Mouse (Mus musculus): Measurements from ENCODE around the gene Tiam1. TPM values are rescaled to one million over a fixed set of nuclear protein-coding genes. Genes with fewer than 3 reads are reported as not detected.

Tiam1 gene
- polyA plus RNA-seq, 1 experiment from 2014 or later: 45.9 TPM

DNA sequence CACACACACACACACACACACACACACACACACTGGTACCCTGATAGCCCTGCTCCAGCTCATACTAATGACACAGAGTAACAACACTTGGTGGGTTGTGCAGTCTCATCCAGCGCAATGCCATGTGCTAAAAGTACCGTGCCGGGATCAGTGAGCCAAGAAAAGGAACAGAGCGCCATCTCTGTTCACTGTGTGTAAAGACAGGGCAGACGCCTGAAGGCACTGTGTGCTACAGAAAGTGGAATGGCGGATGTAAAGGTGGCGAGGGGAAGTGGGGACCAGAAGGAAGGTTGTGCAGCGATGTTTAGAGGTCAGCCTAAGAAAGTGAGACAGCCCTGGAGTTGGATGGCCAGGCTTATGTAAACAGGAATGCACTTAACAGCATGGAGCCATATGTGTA, 221.1 kb downstream of the Tiam1 start:
- Histone ChIP-seq H3K36me3 (no peaks in the 10 kb centered on the region), H3K27ac (no peak overlapping the region), H3K9me3 (no peaks in the 10 kb centered on the region), H3K4me3 (no peak overlapping the region), H3K4me2 (no peak overlapping the region), H3K4me1 (peaks cover 41% of the 10 kb centered on the region), H3K9ac (no peak overlapping the region), H3K27me3 (no peaks in the 10 kb centered on the region)
- 89% methylated on average over 8 of the region's 8 CpGs for WGBS
- no peak for ATAC-seq (ENCODE audit: insufficient number of reproducible peaks, insufficient read depth, low FRiP score, low TSS enrichment, low read depth)

DNA sequence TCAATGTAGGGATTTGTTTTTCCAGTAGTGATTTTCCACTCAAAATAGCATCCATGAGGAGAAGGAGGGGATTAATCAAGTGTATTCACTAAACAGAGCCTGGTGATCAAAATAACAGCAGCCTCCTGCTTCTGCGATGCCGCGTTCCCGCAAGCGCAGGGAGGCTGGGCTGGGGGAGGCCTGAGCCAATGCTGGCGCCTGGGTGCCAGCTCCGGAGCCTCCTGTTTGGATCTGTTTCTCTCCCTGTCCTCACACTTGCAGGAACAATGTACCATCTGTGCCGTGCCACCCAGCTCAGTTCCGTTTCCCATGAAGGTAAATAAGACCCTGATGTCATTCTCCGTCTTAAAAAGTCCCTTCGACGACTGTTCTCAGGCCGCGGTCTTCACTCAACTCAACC, 222.2 kb downstream of the Tiam1 start:
- H3K36me3 ChIP-seq: no peaks in the 10 kb centered on the region
- no peaks in the 10 kb centered on the region for H3K9me3 ChIP-seq
- WGBS: 81% methylated on average over 14 of the region's 14 CpGs
- no peak overlapping the region; the same call in 1 of the 2 replicates for H3K27ac ChIP-seq
- H3K27me3 ChIP-seq: no peaks in the 10 kb centered on the region
- H3K4me2 ChIP-seq: no peak overlapping the region
- H3K9ac ChIP-seq: no peak overlapping the region
- peaks cover 49% of the 10 kb centered on the region for H3K4me1 ChIP-seq
- no peak overlapping the region for H3K4me3 ChIP-seq
- no peak for ATAC-seq (ENCODE audit: insufficient number of reproducible peaks, insufficient read depth, low FRiP score, low TSS enrichment, low read depth)

DNA sequence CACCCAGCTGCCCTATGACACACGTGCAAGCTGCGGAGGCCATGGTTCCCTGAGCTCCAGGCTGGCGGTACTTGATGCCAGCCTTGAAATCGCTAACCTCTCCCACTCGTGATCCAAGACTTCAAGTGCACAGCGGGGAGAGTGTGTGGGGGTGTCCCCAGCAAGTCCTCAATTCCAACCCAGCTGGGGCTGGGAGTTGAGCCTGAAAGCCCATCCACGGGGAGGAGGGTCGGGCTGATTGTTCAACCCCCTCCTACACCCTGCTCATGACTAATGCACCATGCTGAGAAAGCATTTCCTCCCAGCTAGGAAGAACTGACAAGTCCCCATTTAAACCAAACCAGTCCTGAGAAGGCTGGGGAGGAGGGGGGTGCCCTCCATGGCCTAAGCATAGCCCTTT, 223.2 kb downstream of the Tiam1 start:
- Histone ChIP-seq H3K36me3 (no peaks in the 10 kb centered on the region), H3K9ac (no peak overlapping the region), H3K4me3 (no peak overlapping the region), H3K27ac (no peak overlapping the region), H3K4me2 (no peak overlapping the region), H3K27me3 (no peaks in the 10 kb centered on the region), H3K9me3 (no peaks in the 10 kb centered on the region), H3K4me1 (peaks cover 50% of the 10 kb centered on the region)
- ATAC-seq (ENCODE audit: insufficient number of reproducible peaks, insufficient read depth, low FRiP score, low TSS enrichment, low read depth): no peak
- 77% methylated on average over 8 of the region's 8 CpGs for WGBS

DNA sequence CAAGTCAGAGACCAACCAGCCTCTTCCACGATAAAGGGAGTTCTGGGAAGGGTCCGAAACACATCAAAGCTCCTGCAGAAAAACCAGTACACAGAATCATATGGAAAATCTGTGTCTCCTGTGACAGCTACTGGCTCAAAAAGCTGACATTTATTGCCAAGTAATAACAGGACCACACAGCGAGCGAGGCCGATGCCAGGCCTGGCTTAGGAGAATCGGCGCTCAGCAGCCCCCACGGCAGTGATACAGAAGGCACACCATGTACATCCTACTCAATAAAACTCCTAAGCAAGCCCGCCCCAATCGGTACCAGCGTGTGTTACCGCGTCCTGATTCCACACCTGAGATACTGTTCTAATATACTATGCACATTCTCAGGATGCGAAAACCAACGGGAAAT, 226.2 kb downstream of the Tiam1 start:
- H3K4me2 ChIP-seq: no peak overlapping the region
- 84% methylated on average over 15 of the region's 15 CpGs for WGBS

DNA sequence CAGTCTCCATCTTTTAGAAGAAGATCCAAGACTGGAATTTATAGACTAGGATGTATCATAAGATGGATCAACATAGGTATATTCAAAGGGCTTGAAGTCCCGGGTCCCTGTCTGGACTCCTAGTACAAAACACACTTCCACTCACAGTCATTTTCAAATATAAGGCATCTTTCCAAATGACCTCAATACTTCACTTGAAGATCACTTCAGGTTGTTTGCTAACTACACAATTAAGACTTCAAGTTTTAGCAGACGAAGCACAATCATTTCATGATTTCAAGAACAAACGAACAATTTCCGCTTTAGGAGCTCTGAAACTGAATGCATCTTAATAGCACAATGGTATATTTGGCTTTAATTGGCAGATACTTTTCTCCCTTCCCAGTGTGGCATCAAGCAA, 228.6 kb downstream of the Tiam1 start:
- H3K9ac ChIP-seq: no peak overlapping the region
- H3K4me2 ChIP-seq: no peak overlapping the region
- H3K4me3 ChIP-seq: no peak overlapping the region
- H3K4me1 ChIP-seq: peaks cover 47% of the 10 kb centered on the region
- no peak overlapping the region for H3K27ac ChIP-seq
- H3K36me3 ChIP-seq: no peaks in the 10 kb centered on the region
- no peaks in the 10 kb centered on the region for H3K9me3 ChIP-seq
- WGBS: 96% methylated on average over 4 of the region's 4 CpGs
- ATAC-seq (ENCODE audit: insufficient number of reproducible peaks, insufficient read depth, low FRiP score, low TSS enrichment, low read depth): no peak
- H3K27me3 ChIP-seq: no peaks in the 10 kb centered on the region

More for the DNA sequence above, 226.2 kb downstream of the Tiam1 start:
- no peak for ATAC-seq (ENCODE audit: insufficient number of reproducible peaks, insufficient read depth, low FRiP score, low TSS enrichment, low read depth)
- peaks cover 56% of the 10 kb centered on the region for H3K4me1 ChIP-seq
- H3K9me3 ChIP-seq: no peaks in the 10 kb centered on the region
- H3K27me3 ChIP-seq: no peaks in the 10 kb centered on the region
- no peak overlapping the region for H3K4me3 ChIP-seq
- no peak overlapping the region for H3K9ac ChIP-seq
- no peak overlapping the region for H3K27ac ChIP-seq
- H3K36me3 ChIP-seq: no peaks in the 10 kb centered on the region

DNA sequence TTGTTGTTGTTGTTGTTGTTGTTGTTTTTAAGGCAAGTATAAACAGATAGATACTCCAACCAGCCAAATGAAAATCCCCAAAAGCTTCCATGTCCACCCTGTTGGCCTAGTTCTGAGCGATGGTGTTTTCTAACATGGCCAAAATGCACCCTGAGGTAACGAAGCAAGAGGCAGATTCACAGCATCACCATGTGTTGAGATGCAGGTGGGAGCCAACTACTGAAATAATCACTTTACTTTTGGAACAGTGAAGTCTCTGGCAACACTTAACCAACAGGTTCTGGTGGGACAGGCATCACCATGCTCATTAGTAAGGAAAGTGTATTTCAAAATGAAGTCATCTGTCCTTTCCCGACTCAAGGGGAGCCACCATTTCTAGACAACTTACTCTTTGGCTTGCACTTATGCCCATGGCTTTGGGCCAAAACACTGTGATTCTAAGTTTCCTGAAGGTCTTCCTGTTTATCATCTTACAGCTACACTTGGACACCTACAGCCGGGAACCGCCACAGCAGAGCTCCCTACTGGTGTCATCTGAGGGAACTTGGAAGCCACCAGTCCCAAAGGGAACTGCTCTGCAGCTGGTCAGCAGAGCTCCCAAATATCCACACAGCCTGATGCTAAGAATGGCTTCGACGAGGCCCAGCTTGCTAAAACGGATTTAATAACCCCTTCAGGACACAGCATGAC, 230.7 kb downstream of the Tiam1 start:
- H3K27me3 ChIP-seq: no peaks in the 10 kb centered on the region
- no peak overlapping the region for H3K27ac ChIP-seq
- no peak for ATAC-seq (ENCODE audit: insufficient number of reproducible peaks, insufficient read depth, low FRiP score, low TSS enrichment, low read depth)
- H3K9me3 ChIP-seq: no peaks in the 10 kb centered on the region
- no peak overlapping the region for H3K4me2 ChIP-seq
- H3K4me3 ChIP-seq: no peak overlapping the region
- 70% methylated on average over 8 of the region's 8 CpGs for whole genome bisulfite sequencing
- no peak overlapping the region for H3K9ac ChIP-seq
- H3K4me1 ChIP-seq: peaks cover 55% of the 10 kb centered on the region
- no peaks in the 10 kb centered on the region for H3K36me3 ChIP-seq

DNA sequence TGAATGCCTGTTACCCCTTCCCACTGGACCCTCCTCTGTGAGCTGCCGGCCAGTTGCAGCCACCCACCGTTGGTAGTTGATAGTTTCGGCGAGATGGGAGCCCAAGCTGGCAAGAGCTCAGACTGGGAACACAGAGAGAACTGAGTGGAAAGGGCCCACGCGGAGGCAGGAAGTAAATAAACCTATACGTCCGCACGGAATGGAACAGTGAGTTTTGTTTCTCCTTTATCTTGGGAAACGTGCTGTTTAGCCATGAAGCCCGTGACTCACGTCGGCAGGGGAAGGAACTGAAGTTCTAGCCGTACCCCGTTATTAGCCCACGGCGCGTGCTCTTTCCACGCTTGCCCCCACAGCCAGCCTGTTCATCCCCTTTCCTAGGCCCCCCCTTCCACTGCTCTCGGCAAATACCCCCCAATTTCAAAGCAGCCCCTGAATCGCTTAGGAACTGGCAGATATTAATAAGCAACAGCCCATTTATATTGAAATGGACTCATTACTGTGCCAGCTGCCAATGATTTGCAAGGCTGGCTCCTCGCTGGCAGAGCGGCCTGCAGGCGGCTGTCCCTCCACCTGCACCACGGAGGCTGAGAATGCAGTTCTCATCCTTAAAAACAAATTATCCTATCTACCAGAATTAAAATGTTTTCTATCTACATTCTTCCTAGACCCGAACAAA, 234.0 kb downstream of the Tiam1 start:
- H3K27me3 ChIP-seq: no peaks in the 10 kb centered on the region
- no peak overlapping the region for H3K27ac ChIP-seq
- peak overlapping the region; percentile 26 for H3K4me2 ChIP-seq
- H3K9ac ChIP-seq: no peak overlapping the region
- H3K4me1 ChIP-seq: peaks cover 50% of the 10 kb centered on the region
- H3K36me3 ChIP-seq: no peaks in the 10 kb centered on the region
- no peaks in the 10 kb centered on the region for H3K9me3 ChIP-seq
- H3K4me3 ChIP-seq: no peak overlapping the region
- no peak for ATAC-seq (ENCODE audit: insufficient number of reproducible peaks, insufficient read depth, low FRiP score, low TSS enrichment, low read depth)
- WGBS: 58% methylated on average over 26 of the region's 26 CpGs

DNA sequence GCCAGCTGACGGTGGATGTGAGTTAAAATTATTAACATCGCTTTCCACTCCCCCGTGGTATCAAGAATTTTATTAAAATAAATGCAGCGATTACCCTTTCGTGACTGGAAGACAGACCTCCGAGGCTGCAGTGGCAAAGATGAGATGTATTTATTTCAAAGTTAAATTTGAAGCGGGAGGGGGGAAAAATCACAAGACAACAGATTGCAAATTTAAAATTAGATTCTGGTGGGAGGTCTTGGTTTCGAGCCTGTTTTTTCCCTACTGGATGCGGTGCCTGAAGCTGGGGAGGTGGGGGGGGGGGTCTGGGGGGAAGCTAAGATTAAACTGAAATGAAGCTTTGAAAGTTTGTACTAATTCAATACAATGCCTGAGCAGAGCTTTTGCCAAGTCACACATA, 235.9 kb downstream of the Tiam1 start:
- H3K4me1 ChIP-seq: peaks cover 36% of the 10 kb centered on the region
- no peaks in the 10 kb centered on the region for H3K36me3 ChIP-seq
- WGBS: 50% methylated on average over 9 of the region's 9 CpGs
- H3K4me3 ChIP-seq: no peak overlapping the region
- H3K9ac ChIP-seq: no peak overlapping the region
- ATAC-seq (ENCODE audit: insufficient number of reproducible peaks, insufficient read depth, low FRiP score, low TSS enrichment, low read depth): no peak
- H3K4me2 ChIP-seq: no peak overlapping the region
- H3K9me3 ChIP-seq: no peaks in the 10 kb centered on the region
- no peak overlapping the region; the same call in 1 of the 2 replicates for H3K27ac ChIP-seq
- no peaks in the 10 kb centered on the region for H3K27me3 ChIP-seq

DNA sequence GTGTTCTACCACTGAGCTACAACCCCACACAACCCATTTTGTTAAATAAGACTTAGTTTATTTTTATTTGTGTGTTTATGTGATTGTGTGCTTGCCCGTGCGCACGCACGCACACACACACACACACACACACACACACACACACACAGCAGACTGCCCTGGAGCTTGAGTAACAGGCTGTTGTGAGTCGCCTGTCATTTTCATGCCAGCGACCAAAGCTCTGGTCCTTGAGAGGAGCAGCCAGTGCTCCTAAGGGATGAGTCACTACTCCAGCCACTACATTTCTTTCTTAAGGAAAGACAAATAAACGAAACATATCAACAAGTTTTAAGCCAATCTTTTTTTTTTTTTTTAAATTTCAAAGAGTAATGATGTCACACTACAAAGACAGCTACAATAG, 236.7 kb downstream of the Tiam1 start:
- Histone ChIP-seq H3K27me3 (no peaks in the 10 kb centered on the region), H3K9ac (no peak overlapping the region), H3K27ac (no peak overlapping the region; the same call in 1 of the 2 replicates), H3K4me1 (peaks cover 31% of the 10 kb centered on the region), H3K36me3 (no peaks in the 10 kb centered on the region), H3K4me3 (no peak overlapping the region), H3K9me3 (no peaks in the 10 kb centered on the region), H3K4me2 (no peak overlapping the region)
- no peak for ATAC-seq (ENCODE audit: insufficient number of reproducible peaks, insufficient read depth, low FRiP score, low TSS enrichment, low read depth)
- 82% methylated on average over 7 of the region's 7 CpGs for WGBS

DNA sequence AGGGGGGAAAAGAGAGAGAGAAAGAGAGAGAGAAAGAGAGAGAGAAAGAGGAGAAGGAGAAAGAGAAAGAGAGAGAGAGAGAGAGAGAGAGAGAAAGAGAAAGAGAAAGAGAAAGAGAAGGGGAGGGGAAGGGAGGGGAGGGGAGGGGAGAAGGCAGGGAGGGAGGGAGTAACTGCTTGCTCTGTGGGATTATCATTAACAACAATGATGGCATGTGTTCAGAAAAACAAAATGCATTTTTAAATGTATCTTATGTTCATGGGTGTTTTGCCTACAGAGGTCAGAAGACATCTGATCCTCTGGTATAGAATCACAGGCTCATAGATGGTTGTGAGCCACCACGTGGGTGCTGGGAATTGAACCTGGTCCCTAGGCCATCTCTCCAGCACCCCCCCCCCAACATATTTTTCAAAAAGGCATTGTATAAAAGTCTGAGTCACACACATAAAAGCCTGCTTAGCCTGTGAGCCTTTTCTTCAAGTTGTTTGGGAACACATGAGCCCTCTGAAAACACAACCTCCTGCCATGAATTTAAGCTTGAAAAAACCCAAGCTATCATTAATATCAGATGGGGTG, 237.8 kb downstream of the Tiam1 start:
- 77% methylated on average over 1 of the region's 1 CpGs for WGBS
- Histone ChIP-seq H3K4me3 (no peak overlapping the region), H3K4me2 (no peak overlapping the region), H3K9me3 (no peaks in the 10 kb centered on the region), H3K9ac (no peak overlapping the region), H3K27ac (no peak overlapping the region), H3K36me3 (no peaks in the 10 kb centered on the region), H3K27me3 (no peaks in the 10 kb centered on the region), H3K4me1 (peaks cover 28% of the 10 kb centered on the region)
- no peak for ATAC-seq (ENCODE audit: insufficient number of reproducible peaks, insufficient read depth, low FRiP score, low TSS enrichment, low read depth)

DNA sequence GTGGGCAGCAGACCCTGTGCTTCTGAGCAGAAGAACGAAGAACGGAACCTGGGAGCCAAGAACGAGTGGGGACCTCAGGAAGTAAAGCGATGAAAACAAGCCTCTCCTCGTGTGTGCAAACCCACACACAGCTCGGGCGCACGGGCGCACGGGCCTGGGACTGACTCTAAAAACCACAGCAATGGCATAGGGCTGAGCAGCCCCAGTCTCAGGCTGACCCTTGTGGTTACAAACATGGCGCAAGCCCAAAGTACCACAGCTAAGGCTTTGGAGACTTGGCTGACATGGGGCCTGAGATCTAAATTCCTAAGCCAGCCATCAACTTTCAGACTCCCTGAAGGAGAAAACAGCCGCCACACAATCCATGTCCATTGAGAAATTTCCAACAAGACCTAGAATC, 239.4 kb downstream of the Tiam1 start:
- no peak for ATAC-seq (ENCODE audit: insufficient number of reproducible peaks, insufficient read depth, low FRiP score, low TSS enrichment, low read depth)
- Histone ChIP-seq H3K9ac (no peak overlapping the region), H3K27me3 (no peaks in the 10 kb centered on the region), H3K27ac (no peak overlapping the region), H3K36me3 (no peaks in the 10 kb centered on the region), H3K4me1 (peaks cover 27% of the 10 kb centered on the region), H3K4me3 (no peak overlapping the region), H3K4me2 (no peak overlapping the region), H3K9me3 (no peaks in the 10 kb centered on the region)
- WGBS: 90% methylated on average over 12 of the region's 12 CpGs

All from embryonic facial prominence, embryonic 13.5 days (tissue).